Mouse (Mus musculus) spleen, adult 18-20 months (tissue): ENCODE measurements around the gene Hoxa3.

Experiments used
- DNase-seq, 2 experiments: peaks; one replicate each; pipeline ENCODE4 v3.0.0; 2022; ENCODE audit warnings: mixed read lengths in 2 of 2

Gene Hoxa3

GRCm38 (mm10) chr6:52165441-52166370 is 47.4 kb downstream of the Hoxa3 start:
- no peak for DNase-seq

GRCm38 (mm10) chr6:52164626-52165440 is 48.3 kb downstream of the Hoxa3 start, which contains the start of gene Hoxa2:
Gene Hoxa2, minus strand, starts transcription at chr6:52164831.
- no peak for DNase-seq

GRCm38 (mm10) chr6:52164051-52164625 is 49.0 kb downstream of the Hoxa3 start:
- no peak for DNase-seq

DNA sequence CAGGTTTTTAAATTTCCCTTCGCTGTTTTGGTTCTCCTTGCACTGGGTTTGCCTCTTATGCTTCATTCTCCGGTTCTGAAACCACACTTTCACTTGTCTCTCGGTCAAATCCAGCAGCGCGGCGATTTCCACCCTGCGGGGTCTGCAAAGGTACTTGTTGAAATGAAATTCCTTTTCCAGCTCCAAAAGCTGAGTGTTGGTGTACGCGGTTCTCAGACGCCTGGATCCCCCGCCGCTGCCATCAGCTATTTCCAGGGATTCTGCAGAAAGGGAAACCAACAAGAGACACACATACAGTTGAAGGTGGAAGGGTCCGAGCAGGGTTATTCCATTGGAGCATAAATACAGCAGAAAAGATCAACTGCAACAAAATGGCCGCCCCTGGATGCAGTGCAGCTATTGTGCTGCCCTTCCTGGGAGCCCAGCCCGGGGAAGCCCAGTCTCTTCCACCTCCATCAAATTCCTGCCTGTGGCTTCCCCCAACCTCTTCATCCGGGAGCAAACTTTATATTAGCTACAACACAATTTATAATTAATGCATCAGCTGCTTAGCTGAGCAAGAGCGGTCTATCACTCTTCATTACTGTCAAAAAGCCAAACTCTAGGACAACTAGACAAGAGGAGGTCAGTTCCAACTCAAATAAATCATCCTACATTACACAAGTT is 49.6 kb downstream of the Hoxa3 start:
- no peak for DNase-seq

DNA sequence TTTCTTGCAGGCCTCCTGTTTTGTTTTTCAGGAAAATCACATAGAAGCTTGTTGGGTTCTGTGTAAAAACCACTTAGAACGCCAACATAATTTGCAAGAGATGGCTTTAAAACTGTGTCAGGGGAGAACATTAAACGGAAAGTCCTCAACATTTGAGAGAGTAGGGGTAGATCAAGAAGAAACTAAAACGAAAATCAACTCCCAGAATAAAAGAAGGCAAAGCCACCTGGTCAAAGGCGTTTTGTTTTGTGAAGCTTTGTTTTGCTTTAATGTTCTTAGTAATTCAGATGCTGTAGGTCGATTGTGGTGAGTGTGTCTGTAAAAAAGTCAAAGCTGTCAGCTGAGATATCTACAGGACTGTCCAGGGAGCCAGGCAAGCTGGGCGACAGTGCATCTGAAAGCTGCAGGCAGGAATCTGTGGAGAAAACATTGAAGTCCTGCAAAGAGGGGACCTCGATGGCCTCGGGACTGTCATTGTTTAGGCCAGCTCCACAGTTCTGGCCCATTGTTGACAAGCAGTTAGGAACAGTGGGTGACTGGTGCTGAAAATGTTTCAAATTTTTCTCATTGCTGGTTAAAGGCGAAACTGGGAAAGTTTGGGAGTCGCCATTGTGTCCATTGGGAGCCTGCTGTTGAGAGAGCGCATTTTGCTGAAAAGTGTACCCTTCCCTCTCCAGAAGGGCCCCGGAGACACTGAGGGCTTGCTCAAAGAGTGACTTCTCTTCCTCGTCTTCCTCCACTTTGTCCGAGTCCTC is 50.3 kb downstream of the Hoxa3 start:
- DNase-seq = no peak

DNA sequence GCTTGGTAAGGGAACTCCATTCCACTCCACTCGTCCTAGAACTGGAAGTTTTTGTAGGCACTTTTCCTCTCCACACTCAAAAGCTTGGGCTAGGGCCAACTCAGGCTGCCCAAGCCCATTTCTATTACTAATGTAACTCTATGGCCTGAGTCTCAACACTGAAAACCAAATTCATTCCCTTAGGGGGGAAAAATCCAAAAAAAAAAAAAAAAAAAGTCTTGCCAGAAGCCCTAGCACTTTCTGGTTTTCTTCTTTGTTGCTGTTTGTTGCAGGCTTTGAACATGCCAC is 51.1 kb downstream of the Hoxa3 start:
- DNase-seq = no peak

- DNase-seq = no peak
These were observed 51.6 kb downstream of the Hoxa3 start for GRCm38 (mm10) chr6:52161336-52162092.

- no peak for DNase-seq
These were observed 52.4 kb downstream of the Hoxa3 start for GRCm38 (mm10) chr6:52160511-52161335.

- no peak for DNase-seq
These were observed 53.2 kb downstream of the Hoxa3 start for GRCm38 (mm10) chr6:52159979-52160378.

GRCm38 (mm10) chr6:52159164-52159761 is 53.9 kb downstream of the Hoxa3 start:
- DNase-seq = no peak

DNA sequence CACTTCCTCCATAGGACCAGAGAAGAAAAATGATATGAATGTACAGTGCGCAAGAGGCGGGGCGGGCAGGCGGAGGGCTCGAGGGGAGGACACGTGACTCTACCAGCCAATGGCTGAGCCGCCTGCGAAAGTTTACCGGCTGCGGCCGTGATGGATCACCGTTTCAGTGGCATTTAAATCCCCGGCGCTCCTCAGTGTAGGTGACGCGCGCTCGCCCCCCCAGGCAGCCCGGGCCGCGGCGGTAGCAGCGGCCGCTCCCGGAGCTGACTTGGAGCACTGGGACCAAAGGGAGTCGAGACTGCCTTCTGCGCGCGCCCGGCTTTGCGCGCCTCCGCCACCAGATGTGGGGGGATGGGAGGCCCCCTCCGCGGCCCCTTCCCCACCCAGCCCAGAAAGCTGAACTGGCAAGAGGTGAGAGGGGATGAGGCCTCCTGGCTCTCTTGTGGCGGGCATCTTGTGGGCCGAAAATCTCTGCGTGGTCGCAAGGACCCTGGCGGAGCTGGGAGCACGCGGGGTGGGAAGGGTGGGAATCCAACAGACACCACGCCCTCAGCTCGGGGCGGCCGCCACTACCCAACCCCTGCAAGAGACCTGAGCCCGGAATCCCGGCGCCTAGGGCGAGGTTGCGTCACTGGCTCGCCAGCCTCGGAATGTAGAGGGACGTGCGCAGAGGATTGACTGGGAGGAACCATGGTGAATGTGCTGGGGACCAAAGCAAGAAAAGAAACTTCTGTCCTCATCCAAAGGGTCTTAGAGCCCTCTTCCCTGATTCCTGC is 54.7 kb downstream of the Hoxa3 start, which contains the start of gene Hoxa1:
Gene Hoxa1, minus strand, starts transcription at position 42 of the 776 bp plus-strand sequence.
- DNase-seq = peak; percentile 45 to 51

DNA sequence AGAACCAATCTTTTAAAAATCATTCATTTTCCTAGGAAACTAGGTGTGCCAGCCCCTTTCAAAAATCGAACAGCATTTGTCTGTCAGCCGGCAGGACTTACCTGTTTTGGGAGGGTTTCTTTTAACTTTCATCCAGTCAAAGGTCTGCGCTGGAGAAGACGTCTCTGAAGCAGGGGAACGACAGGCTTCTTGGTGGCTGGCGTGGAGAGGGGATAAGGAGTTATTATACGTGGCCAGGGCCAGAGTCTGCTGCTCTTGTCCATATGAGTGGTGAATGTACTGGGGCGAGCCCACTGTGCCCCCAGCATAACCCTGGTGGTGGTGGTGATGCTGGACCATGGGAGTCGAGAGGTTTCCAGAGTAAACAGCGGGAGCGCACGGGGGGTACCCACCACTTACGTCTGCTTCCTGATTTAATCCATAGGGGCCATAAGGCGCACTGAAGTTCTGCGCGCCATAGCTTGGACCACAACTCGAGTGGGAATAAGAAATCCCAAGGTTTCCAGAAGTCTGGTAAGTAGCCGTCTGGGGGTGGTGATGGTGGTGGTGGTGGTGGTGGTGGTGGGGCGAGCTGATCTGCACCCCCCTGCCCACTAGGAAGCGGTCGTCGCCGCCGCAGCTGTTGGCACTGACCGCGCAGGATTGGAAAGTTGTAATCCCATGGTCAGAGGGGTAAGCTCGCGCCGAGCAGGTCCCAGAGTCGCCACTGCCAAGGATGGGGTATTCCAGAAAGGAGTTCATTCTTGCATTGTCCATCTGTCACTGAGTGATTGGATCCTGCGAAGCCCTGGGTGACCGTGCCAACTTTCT is 55.5 kb downstream of the Hoxa3 start:
- no peak for DNase-seq

DNA sequence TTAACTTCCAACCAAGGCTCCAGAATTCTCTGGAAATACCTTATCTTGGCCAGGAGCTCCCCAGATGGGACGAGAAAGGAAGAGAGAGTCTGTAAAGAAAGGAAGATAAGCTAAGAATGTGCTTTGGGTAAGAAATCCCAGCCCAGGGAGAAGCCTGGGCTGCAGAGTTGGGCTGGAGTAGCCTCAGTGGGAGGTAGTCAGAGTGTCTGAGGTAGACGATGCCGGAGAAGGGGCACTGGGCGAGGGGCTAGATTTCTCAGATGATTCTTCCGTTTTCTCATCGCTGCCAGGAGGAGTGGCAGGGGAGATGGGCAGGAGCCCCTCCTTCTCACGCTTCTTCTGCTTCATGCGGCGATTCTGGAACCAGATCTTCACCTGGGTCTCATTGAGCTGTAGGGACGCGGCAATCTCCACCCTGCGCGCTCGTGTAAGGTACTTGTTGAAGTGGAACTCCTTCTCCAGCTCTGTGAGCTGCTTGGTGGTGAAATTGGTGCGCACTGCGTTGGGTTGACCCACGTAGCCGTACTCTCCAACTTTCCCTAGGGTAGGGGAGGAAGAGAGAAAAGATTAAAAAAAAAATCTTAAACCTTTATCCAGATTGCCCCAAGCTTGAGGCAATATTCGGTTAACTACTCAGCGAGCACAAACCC is 56.5 kb downstream of the Hoxa3 start:
- DNase-seq = no peak

DNA sequence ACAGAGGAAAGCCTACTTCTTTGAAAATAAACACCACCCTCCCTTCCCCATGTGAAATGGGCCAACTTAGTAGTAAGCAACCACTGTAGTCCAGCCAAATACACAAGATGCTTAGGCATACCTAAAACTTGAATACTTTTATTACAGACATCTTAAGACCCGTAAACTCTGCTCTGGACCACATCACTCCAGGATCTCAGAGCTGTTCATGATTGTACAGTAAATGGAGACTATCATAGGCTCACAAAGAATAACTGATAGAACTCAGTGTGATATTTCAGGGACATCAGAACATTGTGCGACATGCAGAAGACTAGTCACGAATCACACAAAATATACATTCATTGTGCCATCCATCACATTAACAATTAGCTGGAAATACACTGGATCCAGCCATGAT is 57.7 kb downstream of the Hoxa3 start:
- DNase-seq = no peak

GRCm38 (mm10) chr6:52154044-52154443 is 59.1 kb downstream of the Hoxa3 start:
- DNase-seq = no peak

GRCm38 (mm10) chr6:52153270-52153669 is 59.9 kb downstream of the Hoxa3 start:
- no peak for DNase-seq
